Mouse (Mus musculus) liver, adult 2 months (tissue): ENCODE results near the gene Awat2. TPM values are rescaled to one million over a fixed set of nuclear protein-coding genes. Genes with fewer than 3 reads are reported as not detected.

ENCODE experiments used
- DNase-seq: peaks from one replicate; pipeline ENCODE4 v3.0.0-alpha.2; 2011; ENCODE audit warnings: low read depth, low spot score; ENCODE audit errors: extremely low read depth
- H3K27ac ChIP-seq: fragments of 200-500 bp; replicated peaks from 2 replicates; pipeline ENCODE4 v1.5.1; 2012; ENCODE audit warnings: low read depth, mild to moderate bottlenecking, control low read depth, inconsistent platforms, low read length; ENCODE audit not compliant: insufficient read depth
- H3K27me3 ChIP-seq: fragments of 200-500 bp; 2 replicates; pipeline ENCODE4 v1.6.1; 2012; ENCODE audit warnings: mild to moderate bottlenecking, moderate library complexity, low read length, inconsistent platforms; ENCODE audit not compliant: control insufficient read depth, insufficient read depth
- H3K36me3 ChIP-seq: fragments of 200-500 bp; 2 replicates; pipeline ENCODE4 v1.6.1; 2012; ENCODE audit warnings: low read length, inconsistent platforms; ENCODE audit not compliant: control insufficient read depth, insufficient read depth
- H3K4me1 ChIP-seq: fragments of 200-500 bp; 2 replicates; pipeline ENCODE4 v1.6.1; 2011; ENCODE audit warnings: low read length; ENCODE audit not compliant: control insufficient read depth, insufficient read depth
- H3K4me3 ChIP-seq: fragments of 200-500 bp; 2 replicates; pipeline ENCODE4 v1.5.1; 2011; ENCODE audit warnings: low read depth, mild to moderate bottlenecking, control low read depth, low read length, moderate library complexity; ENCODE audit not compliant: insufficient read depth
- H3K79me2 ChIP-seq: fragments of 200-500 bp; 2 replicates; pipeline ENCODE4 v1.6.1; 2012; ENCODE audit warnings: inconsistent platforms, mild to moderate bottlenecking, low read length, moderate library complexity; ENCODE audit not compliant: control insufficient read depth, insufficient read depth
- H3K9ac ChIP-seq: fragments of 200-500 bp; 2 replicates; pipeline ENCODE4 v1.6.1; 2012; ENCODE audit warnings: low read depth, mild to moderate bottlenecking, control low read depth, inconsistent platforms, low read length
- CTCF ChIP-seq: fragments of 200-500 bp; IDR thresholded peaks from 2 replicates; pipeline ENCODE4 v1.5.1; 2011; ENCODE audit warnings: low read depth, low read length, control low read depth
- POLR2A ChIP-seq: fragments of 200-500 bp; IDR thresholded peaks from 2 replicates; pipeline ENCODE4 v1.6.1; 2011; ENCODE audit warnings: low read length, control low read depth; ENCODE audit not compliant: insufficient read depth; ENCODE audit errors: extremely low read depth
- WGBS: fragments of 180-500 bp; shearing (Covaris S2); methylation state at CpG from one replicate; pipeline ENCODE4 v1.1.7; 2018; 5-methylcytosine and 5-hydroxymethylcytosine counted together
- polyA plus RNA-seq: library from polyadenylated mRNA; depleted of rRNA; stranded (reverse); fragments of >200 nt; gene quantifications from 2 replicates; pipeline ENCODE4 v1.2.3, GENCODE M21; 2012; rRNA removed
- total RNA-seq: library from RNA; depleted of rRNA; stranded (reverse); fragments of >200 nt; gene quantifications from 2 replicates; pipeline ENCODE4 v1.2.3, GENCODE M21; 2014; rRNA removed

Gene Awat2
- total and polyA plus RNA-seq, 2 experiments, result 1.1 to 1.5 TPM

DNA sequence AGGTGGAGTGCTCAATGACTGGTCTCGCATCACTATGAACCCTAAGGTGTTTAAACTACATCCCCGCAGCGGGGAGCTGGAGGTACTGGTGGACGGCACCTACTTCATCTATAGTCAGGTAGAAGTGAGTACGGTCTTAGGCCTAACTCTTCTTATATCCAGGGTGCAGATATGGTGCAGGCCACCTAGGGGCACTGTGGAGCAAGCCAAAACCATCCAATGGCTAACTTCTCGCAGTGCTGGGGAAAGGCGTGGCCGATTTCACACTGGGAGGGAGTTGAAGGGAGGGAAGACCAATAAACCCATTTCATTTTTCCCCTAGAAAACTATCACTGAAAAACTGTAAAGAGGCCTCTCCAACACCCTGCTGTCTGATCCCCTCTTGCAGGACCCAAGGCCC is 47.5 kb downstream of the Awat2 start:
- WGBS, result 65% methylated on average over 8 of the region's 8 CpGs
- Histone ChIP-seq H3K9ac (no peak overlapping the region), H3K79me2 (no peaks in the 10 kb centered on the region), H3K4me3 (no peak overlapping the region), H3K4me1 (no peaks in the 10 kb centered on the region), H3K27me3 (no peaks in the 10 kb centered on the region), H3K36me3 (no peaks in the 10 kb centered on the region), H3K27ac (no peak overlapping the region)
- no peak for TF ChIP-seq POLR2A
- TF ChIP-seq CTCF, result peak; percentile 78
- peak; percentile 38 for DNase-seq

DNA sequence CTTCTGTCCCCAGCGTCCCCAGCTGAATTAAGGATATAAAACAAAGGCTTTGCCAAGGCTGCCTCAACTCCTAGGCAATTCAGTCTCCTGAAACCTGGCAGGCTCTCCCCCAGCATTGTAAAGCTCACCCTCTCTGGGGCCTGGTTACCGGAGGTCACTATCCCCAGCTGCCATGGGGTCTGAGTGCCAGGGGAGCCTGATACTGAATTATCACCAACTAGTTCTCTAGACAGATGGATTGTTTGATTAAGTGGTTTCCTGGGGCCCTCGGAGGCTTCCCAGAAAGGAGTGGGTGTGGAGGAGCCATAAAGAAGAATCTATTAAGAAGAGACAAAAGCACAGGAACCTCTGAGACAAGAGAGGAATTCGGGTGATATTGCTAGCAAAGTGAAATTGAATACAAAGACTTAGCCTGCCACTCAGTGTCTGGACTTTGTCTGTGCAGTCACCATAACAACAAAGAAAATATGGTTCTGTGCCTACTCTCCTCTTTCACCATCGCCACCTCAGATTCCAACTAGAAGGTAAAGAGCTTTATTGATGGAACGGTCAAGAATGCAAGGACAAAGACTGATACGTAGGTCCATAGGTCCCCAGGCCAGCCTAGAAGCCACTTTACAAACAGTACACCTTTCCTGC is 48.2 kb downstream of the Awat2 start:
- WGBS, result 82% methylated on average over 7 of the region's 7 CpGs
- Histone ChIP-seq H3K79me2 (no peaks in the 10 kb centered on the region), H3K9ac (no peak overlapping the region), H3K27ac (no peak overlapping the region), H3K36me3 (no peaks in the 10 kb centered on the region), H3K4me1 (no peaks in the 10 kb centered on the region), H3K27me3 (no peaks in the 10 kb centered on the region), H3K4me3 (no peak overlapping the region)
- TF ChIP-seq CTCF (no peak), POLR2A (no peak)
- DNase-seq, result no peak

DNA sequence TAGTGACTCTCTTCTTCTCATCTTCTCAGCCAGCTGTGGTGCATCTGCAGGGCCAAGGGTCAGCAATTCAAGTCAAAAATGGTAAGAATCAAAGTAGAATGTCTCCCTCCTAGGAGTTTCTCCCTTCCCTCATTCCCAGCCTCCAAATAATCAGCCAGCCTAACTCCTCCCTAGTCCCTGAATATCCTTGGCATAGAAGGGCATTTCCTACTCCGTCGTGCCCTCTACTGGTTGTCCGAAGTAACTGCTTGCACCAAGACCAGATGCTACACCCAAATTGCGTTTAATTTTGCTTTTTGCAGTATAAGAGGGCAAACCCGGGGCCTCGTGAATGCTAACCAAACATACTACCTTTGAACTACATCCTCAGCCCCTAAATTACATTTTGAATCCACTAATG is 50.2 kb downstream of the Awat2 start:
- peak; percentile 30 for DNase-seq
- WGBS, result 26% methylated on average over 6 of the region's 6 CpGs
- Histone ChIP-seq H3K4me3 (no peak overlapping the region), H3K27ac (no peak overlapping the region), H3K4me1 (no peaks in the 10 kb centered on the region), H3K9ac (no peak overlapping the region), H3K27me3 (no peaks in the 10 kb centered on the region), H3K36me3 (no peaks in the 10 kb centered on the region), H3K79me2 (no peaks in the 10 kb centered on the region)
- TF ChIP-seq CTCF (peak; percentile 58; the same call in 1 of the 2 replicates), POLR2A (no peak)

DNA sequence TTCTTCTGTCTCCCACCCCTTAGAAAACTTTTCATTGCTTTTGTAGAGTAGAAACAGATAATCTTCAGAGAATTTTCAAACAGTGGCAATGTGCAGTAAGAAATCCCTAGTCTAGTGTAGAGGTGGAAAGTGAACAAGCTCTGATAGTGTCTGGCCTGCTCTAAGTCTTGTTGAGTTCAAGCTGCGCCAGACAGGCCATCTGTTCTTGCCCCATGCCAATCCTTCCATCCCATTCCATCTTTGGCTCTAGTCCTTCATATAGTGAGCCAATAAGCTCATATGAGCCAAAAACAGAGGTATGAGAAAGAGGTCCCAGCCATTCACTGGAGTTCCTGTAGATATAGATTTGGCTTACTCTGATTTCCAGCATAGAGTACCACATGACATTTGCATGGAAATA is 52.6 kb downstream of the Awat2 start:
- H3K36me3 ChIP-seq, result no peaks in the 10 kb centered on the region
- H3K4me1 ChIP-seq, result no peaks in the 10 kb centered on the region
- no peak overlapping the region for H3K27ac ChIP-seq
- WGBS, result 94% methylated on average over 1 of the region's 1 CpGs
- DNase-seq, result no peak
- H3K4me3 ChIP-seq, result no peak overlapping the region
- no peak overlapping the region for H3K9ac ChIP-seq
- TF ChIP-seq POLR2A (no peak), CTCF (no peak)
- no peaks in the 10 kb centered on the region for H3K79me2 ChIP-seq
- no peaks in the 10 kb centered on the region for H3K27me3 ChIP-seq

DNA sequence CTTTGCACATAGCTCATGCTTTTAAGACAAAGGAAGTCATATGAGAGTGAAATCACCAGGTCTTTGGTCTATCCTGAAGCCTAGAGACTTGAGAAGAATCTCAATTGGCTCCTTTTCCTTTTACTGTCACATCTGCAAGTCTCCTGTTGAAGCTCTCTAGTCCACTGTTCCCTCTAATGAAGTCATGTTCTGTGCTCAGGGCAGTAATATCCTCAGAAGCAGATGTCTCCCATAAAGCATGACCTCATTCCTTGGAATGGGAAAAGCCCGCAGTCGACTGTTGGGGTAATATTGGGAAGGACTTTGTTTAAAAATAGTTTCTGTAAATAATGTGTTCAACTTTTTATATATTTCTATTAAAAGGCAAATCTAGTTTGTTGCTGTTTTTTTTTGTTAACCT is 85.5 kb downstream of the Awat2 start:
- Histone ChIP-seq H3K27ac (no peak overlapping the region), H3K79me2 (no peaks in the 10 kb centered on the region), H3K4me3 (no peak overlapping the region), H3K4me1 (no peaks in the 10 kb centered on the region), H3K9ac (no peak overlapping the region), H3K36me3 (no peaks in the 10 kb centered on the region), H3K27me3 (no peaks in the 10 kb centered on the region)
- no peak for DNase-seq
- WGBS, result 87% methylated on average over 2 of the region's 2 CpGs
- no peak for TF ChIP-seq CTCF
- no peak for TF ChIP-seq POLR2A

Other genes with a start within 250 kb of the Awat2 start
- gene Otud6a, start 13.7 kb downstream of the Awat2 start, total RNA-seq, result not detected in 2 replicates
- gene Otud6a, start 13.7 kb downstream of the Awat2 start, polyA plus RNA-seq, result not detected in 2 replicates
- 52.2 and 63.2 TPM in 2 replicates for gene Igbp1, start 51.6 kb upstream of the Awat2 start, total RNA-seq
- 18.5 and 20.4 TPM in 2 replicates for gene Igbp1, start 51.6 kb upstream of the Awat2 start, polyA plus RNA-seq
- gene Dgat2l6, start 82.1 kb upstream of the Awat2 start, total RNA-seq, result not detected in 2 replicates
- gene Dgat2l6, start 82.1 kb upstream of the Awat2 start, polyA plus RNA-seq, result not detected in 2 replicates
- gene Awat1, start 129.5 kb upstream of the Awat2 start, total RNA-seq, result not detected in 2 replicates
- gene Awat1, start 129.5 kb upstream of the Awat2 start, polyA plus RNA-seq, result not detected in 2 replicates
- gene P2ry4, start 152.2 kb upstream of the Awat2 start, total RNA-seq, result 12.2 and 15.9 TPM in 2 replicates
- 14.7 and 20.4 TPM in 2 replicates for gene P2ry4, start 152.2 kb upstream of the Awat2 start, polyA plus RNA-seq
- not detected in 2 replicates for gene Arr3, start 162.8 kb upstream of the Awat2 start, total RNA-seq
- not detected in 2 replicates for gene Arr3, start 162.8 kb upstream of the Awat2 start, polyA plus RNA-seq
- 0.37 and 0.54 TPM in 2 replicates for gene Kif4, start 183.0 kb upstream of the Awat2 start, total RNA-seq
- gene Kif4, start 183.0 kb upstream of the Awat2 start, polyA plus RNA-seq, result 0.02 TPM in 2 replicates
- 18.3 and 20.0 TPM in 2 replicates for gene Pdzd11, start 183.9 kb upstream of the Awat2 start, total RNA-seq
- 10.2 and 13.3 TPM in 2 replicates for gene Pdzd11, start 183.9 kb upstream of the Awat2 start, polyA plus RNA-seq